Mouse (Mus musculus): ENCODE results near the gene Dnm1.
"Not testable (repeated sequence)": the region's sequence is repeated elsewhere in the genome, so short reads cannot be mapped to it uniquely, and the experiment has no call there.

Gene Dnm1

DNA sequence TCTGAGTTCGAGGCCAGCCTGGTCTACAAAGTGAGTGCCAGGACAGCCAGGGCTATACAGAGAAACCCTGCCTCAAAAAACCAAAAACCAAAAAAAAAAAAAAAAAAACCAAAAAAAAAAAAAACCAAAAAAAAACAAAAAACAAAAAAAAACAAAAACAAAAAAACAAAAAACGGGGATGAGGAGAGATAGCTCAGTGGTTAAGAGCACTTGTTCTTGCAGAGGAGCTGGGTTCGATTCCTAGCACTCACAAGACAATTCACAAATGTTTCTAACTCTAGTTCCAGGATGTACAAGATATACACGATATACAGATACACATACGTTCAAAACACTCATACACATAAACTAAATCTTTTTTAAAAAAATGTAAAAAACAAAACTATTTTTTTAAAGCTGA is 9.1 kb upstream of the Dnm1 start:
- DNase-seq (ENCODE audit: extremely low spot score, low read depth, low spot score): not testable (repeated sequence)

DNA sequence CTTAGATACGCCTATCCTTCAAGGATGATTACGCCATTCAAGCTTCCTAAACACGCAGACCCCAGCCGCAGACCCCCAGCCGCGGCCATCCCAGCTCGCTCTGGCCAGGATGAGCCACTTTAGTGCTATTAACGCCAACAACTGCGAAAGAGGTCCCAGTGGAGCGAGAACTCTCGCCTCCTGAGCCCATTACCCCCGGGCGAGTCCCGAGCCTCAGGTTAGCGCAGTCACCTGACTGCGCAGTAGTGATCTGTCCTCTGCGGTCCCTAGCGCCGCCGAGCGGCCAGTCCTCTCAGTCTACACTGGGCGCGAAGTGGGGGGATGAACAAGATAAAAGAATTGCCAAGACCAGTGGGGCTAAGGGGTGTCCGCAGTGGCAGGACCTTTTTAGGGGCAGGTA is 8.3 kb upstream of the Dnm1 start:
- DNase-seq (ENCODE audit: extremely low spot score, low read depth, low spot score): no peak

DNA sequence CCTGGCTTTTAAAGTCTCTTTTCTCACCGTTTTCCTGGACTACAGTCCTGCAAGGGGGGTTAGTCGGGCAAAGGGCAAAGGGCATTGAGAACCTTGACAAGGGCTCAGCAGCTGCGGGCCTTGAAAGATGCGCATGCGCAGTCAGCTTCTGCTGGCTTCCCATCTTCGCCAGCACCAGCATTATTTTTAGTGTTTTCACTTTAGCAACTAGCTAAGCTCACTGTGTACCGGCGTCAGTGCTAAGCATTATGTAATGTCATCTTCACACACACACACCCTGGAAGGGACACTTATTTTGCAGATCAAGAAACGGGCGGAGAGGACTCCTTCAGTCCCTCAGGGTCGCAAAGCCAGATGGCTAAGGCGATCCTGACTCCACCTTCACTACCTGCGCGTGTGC is 7.6 kb upstream of the Dnm1 start:
- no peak for DNase-seq (ENCODE audit: extremely low spot score, low read depth, low spot score)

DNA sequence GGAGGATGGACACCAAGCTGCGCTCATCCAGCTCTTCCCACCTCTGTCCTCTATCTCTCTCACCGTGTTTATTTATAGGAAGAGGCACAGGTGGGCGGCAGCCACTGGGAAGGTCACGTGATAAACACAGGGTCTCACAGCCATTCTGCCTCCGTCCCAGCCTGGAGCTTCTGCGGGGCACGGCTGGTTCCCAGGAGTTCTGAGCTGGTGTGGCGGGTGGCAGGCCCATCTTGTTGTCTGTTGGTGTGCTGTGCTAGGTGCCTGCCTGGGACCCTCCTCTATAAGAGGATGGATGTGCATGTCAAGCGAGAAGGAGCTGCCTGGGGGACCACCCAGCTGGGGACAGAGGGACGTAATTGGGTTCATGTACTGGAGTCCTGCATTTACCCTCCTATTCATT is 5.2 kb upstream of the Dnm1 start:
- DNase-seq (ENCODE audit: extremely low spot score, low read depth, low spot score): no peak

DNA sequence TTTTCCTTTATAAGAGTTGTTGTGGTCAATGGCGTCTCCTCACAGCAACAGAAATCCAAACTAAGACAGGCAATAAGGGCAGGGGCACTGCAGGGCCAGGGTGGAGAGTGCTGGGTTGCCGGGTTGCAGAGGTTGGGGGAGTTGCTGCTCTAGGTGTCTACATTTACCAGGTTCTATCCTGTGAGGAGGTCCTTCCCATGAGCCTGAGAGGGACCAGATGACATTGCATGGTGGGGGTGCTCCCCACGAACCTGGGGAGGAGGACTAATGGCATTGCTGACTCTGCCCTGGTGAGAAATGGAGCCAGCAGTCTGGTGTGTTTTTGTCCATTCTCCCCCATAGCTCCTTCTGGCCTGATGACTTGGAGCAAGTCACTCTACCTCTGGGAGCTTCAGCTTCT is 4.6 kb upstream of the Dnm1 start:
- no peak for DNase-seq (ENCODE audit: extremely low spot score, low read depth, low spot score)

DNA sequence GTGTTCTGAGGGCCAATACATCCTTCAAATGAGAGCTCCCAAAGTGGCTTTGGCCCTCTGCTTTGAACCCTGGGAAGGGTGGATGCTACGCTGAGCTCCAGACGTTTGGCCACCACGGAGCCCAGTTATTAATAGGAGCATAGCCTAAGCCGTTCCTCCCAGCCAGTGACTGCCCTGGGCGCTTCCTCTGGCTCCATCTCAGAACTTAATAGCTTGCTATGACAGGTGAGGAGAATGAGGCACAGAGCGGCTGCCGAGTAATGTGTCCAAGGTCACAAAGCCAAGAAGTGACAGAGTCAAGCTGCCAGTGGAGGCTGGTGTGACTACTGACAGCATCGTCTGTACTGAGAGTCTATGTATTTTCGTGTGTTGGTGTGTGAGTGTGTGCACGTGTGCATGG is 3.1 kb upstream of the Dnm1 start:
- DNase-seq (ENCODE audit: extremely low spot score, low read depth, low spot score): no peak

DNA sequence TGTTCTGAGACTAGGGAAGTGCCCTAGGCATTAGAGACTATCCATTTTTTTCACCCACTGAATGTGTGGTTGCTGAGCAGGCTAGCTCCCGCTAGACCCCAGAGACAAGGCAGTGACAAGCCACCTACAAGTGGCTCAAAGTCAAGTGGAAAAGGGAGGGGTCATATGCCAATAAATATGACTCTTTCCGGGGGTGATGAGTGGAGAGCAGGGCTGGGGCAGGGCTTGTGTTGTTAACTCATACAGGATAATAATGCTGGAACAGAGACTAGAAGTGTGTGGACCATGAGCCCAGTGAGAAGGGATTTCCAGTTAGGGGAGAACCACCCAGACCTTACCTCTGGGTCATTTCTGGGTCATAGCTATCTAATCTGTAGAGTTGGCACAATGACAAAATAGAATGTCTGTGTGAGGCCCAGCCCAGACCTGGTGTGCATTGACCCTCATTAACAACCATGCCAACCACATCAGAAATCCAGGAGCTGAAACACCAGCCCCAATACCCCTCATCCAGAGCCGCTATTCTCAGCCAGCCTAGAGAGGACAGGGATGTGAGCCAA is 1.3 kb upstream of the Dnm1 start:
- no peak for DNase-seq (ENCODE audit: extremely low spot score, low read depth, low spot score)

DNA sequence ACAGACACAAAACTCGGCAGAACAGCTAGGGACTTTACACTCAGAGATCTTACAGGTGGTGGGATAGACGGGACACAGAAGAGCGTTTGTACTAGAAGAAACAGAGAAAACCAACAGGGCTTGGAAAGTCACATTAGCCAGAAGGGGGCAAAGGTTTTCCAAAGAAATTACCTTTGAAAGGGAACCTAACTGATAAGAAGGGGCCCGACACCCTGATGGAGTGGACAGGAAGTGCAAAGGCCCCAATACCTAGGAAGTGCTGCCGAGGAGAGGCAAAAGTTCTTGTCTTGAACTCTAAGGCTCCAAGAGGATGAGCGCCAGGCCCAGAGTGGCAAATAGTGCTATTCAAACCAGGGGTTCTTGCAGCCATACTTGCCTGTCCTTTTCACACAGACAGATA is 698 bp upstream of the Dnm1 start:
- DNase-seq (ENCODE audit: extremely low spot score, low read depth, low spot score): no peak

DNA sequence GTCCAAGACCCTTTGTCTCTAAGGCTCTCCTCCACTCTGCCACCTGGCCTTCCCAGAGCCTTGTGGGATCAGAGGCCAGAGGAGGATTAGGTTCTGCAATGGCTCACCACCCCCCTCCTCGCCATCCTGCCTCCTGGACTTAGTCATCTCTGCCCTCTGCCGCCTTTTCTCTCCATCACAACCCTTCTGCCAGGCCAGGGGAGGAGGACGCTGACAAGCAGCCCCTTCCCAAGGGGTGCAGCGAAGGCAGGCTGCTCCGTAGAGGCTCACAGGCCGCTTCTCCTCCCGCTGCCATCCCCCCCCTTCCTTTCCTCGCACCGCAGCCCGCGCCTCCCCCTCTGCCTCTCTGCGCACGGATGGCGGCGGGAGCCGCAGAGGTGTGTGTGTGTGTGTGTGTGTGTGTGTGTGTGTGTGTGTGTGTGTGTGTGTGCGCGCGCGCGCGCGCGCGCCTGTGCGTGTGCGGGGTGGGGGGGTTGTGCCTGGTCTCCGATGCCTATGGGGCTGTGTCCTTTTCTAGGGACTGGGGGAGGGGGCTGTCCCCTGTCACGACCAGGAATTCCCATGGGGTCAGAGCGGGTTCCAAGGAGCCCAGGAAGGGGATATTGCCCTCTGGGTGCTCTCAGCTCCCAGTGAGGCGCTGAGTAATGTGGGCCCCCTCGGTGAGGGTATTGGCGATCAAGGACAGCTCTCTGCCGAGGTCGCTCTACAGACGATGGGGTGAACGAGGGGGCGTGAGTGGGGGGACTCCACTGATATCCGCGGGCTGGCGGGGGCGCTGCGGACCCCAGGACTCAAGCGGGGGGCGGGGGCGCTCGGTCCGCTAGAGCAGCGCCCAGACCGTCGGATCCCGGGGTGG is 759 bp downstream of the Dnm1 start, which contains the start of gene Ciz1:
Gene Ciz1, plus strand, starts transcription at position 177 of the 856 bp plus-strand sequence.
- DNase-seq (ENCODE audit: extremely low spot score, low read depth, low spot score): no peak

DNA sequence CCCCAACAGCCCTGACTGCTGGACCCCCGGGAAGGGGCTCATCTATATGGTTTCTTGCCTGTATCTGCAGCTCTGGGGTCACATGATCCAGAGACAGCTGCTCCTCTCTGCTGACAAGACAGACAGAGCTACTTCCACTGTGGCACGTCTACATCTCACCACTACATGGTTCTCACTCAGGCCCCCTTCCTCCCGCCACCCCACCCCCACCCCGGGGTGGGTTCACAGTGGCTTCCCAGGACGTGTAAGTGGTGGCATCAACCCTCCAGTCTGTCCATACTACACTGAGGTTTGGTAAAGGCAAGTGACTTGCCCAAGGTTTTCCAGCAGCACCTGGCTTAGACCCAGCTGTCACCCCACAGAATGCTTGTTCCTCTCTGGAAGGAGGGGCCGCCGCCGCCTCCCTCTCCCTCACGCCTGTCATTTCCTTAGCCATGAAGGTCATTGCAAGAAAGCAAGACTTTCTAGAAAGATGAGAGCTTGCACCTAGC is 1.6 kb downstream of the Dnm1 start:
- DNase-seq (ENCODE audit: extremely low spot score, low read depth, low spot score): no peak

DNA sequence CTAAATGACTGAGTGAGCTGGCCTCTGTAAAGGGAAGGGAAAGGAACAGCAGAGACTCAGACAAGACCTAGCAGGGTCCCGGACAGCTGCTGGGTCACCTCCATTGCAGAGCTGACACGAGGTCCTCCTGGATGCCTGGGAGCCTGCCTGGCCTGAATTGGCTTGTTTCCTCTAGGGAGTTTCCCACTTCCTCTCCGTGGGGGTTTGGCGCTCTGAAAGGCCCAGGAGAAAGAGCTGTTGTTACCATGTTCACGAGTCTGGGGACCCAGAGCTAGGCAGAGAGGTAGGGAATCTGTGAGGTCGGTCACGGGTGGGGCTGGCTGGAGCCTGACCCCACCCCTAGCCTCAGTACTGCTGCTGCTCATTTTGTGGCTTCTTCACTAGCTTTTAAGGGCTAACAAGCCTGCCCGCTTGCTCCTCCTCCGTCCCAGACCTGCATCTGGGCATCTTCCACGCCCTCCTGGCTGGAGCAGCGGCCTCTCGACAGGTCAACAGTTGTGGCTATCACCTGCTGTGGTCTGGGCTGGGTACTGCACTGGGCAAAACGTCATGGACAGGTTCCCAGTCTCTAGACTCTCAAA is 2.6 kb downstream of the Dnm1 start:
- no peak for DNase-seq (ENCODE audit: extremely low spot score, low read depth, low spot score)

DNA sequence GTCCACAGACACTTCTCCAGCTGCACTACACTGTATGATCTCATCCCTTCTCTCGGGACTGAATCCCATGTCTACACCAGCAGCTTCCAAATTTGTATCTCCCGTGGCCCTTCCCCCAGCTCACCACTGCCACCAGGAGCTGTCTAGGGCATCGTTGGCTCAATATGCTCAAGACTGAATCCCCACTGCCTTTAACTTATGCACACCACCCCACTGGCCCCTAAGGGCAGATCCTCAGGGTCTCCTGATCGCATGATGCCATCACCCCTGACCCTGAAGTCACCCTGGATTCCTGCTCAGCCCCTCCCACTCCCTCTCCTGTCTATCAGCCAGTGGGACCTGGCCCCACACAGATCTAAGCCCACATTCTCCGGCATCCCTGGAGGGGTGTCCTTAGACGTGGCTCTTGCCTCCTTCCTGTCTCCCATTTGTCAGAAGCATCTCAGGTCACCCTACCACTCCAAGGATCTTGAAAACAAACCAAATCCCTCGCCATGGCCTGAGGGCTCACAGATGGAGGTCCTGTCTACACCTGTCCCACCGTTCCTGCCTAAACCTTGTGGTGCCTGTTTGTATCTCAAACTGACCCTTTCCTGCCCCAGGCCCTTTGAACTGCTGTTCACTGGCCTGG is 3.4 kb downstream of the Dnm1 start:
- no peak for DNase-seq (ENCODE audit: extremely low spot score, low read depth, low spot score)

DNA sequence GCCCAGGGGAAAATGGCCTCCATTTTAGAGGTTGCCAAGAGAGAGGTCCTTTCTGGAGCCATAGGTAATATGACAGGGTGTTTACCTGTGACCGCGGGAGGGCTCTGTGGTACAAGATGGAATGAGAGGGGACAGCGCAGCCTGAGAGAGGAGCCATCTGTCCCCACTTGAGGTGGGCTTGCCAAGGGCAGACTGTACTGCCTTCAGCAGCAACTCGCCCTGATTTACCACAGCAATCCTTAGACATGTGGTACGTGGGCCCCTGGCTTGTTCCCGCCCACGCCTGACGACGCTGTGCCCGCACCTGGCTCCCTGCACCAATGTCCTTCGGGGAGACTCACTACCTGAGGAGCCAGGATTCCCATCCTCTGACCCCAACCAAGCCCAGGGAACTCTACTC is 4.8 kb downstream of the Dnm1 start:
- DNase-seq (ENCODE audit: extremely low spot score, low read depth, low spot score): no peak

DNA sequence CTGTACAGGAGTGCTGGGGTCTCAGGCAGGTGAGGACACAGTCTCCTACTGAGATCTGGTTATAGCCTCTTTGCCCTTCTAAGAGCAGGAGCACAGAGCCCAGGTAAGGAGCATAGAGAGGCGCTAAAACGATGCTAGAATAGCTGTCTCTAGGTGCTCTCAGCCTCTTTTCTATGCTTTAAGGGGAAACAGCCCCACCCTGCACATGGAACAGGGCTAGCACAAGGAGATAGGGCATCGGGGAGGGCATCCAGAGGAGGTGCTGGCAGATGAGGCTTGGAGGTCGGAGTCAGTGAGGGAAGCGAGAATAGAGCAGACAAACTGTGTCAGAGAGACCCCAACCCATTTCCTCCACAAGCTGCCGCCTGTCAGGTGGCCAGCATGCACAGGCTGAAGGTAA is 6.1 kb downstream of the Dnm1 start:
- no peak for DNase-seq (ENCODE audit: extremely low spot score, low read depth, low spot score)

DNA sequence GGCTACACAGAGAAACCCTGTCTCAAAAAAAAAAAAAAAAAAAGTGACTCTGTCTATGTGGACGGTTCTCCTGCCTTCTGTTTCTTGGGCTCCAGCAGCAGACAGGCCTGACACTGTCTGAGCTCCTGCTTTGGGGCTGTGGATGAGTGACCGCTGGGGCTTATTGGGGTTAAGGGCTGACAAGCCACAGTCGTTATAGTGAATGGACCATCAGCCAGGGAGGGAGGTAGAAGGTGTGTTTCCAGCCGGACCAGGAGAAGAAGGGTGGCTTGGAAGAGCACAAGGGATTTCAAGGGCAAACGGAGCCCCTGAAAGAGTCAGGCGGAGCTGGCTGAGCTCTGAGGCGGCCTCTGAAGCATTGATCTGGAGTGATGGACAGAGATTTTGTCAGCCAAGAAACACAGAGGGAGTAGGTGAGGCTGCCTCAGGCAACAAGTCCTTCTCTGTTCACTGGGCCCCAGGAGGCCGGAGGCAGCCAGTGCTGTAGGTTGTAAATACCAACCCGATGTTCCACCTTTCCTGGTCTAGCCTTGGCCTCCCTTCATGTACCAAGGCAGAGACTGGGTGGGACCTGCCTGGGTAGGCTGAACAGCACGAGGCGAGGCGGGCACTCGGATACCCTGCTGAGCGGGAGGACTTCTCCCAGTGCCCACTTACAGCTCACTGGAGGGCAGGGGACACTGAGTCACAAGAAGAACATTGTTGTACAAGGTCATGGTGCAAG is 8.4 kb downstream of the Dnm1 start:
- DNase-seq (ENCODE audit: extremely low spot score, low read depth, low spot score): no peak

DNA sequence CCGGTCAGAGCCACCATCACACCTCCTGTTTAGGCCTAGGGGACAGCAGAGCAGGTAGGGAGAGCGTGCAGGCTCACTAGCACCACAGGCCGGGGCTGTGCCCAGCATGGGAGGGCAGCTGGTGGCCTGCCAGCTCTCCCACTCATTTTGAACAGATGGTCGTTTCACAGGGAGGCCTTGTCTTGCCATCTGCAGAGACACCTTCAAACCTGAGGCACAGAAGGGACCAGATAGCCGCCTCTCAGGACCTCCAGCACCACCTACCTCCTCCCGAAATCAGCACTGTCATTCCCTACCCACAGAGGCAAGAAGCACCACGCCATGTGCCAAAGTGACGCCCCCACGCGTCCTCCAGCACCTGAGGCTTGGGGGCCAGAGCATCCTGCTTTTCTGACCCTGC is 9.1 kb downstream of the Dnm1 start:
- no peak for DNase-seq (ENCODE audit: extremely low spot score, low read depth, low spot score)

DNA sequence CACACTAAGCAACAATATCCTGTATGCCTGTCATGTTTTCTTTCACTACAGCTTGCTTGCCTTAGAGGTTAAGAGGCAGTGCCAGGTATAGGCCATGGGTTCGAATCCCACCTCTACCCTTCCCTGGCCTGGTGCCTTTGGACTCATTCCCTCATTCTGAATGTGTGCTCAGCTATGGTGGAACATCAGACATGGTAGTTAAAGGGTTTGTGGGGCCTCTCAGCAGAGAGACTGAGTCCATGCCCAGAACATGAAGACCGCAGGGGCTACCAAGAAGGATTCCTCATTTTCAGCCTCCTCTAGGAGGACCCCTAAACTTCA is 9.8 kb downstream of the Dnm1 start:
- no peak for DNase-seq (ENCODE audit: extremely low spot score, low read depth, low spot score)

DNA sequence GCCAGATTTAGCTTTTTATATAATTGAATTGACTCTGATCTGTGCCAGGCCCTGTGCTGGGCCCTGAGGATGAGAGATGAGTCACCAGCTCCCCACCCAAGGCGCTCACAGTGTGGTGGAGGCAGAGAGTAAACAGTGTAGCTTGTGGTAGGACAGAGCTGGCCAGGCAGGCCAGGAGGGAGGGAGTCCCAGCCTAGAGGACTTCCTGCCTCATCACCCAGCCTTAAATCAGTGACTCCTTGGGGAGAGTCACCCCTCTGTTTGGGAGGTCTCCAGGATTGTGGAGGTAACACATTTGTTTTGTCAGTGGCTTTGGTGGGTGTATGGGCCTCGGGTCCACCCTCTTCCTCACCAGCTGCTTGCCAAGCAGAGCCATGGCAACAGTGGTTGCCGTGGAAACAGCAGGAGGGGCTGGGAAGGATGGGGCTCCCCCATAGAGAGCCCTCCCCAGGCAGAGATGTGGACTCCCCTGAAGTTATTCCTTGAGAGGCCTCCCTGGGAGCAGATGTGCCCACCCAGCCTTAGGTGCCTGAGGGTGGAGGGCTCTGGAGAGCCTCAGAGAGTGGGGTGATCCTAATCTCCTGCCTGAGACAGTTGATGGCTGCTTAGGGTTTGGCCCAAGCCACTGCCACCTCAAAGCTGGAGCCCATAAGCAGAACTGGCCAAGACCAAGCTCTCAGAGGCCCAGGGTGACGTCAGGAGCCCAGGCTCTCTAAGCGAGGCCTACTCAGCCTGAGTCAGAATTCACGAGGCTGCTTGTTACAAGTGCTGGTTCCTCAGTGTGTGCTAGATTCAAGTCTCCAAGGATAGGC is 10.4 kb downstream of the Dnm1 start:
- DNase-seq (ENCODE audit: extremely low spot score, low read depth, low spot score): no peak

DNA sequence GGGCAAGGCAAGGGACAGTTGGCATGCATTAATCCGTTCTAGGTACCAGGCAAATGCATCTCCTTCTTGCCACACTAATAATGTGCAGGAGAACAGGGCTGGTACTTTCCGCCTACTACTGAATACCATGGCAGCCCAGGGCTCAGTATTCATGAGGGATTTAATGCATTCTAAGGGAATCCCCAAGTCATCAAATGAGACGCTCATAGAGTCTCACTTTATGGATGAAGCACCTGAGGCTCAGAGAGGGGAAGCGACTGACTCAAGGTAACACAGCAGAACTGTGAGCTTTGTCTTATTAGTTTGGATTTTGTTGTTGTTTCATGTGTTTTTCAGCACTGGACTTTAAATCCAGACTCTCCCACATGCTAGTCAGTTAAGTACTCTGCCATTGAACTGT is 11.1 kb downstream of the Dnm1 start:
- no peak for DNase-seq (ENCODE audit: extremely low spot score, low read depth, low spot score)

DNA sequence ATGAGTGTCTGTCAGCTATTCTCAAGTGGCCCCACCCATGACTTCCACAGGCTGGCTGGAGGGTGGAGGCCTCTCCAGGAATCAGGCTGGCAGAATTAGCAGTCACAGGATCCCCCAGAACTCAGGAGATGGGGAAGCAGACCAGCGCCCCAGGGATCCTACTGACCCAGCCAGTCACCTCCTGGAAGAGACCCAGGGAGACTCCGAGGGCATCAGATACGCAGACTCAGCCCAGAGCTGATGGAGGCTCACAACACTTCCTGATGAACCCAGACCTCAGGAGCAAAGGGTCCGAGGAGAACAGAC is 11.6 kb downstream of the Dnm1 start:
- DNase-seq (ENCODE audit: extremely low spot score, low read depth, low spot score): no peak
